Mouse (Mus musculus): ENCODE data around the gene Stoml3. TPM values are rescaled to one million over a fixed set of nuclear protein-coding genes. Genes with fewer than 3 reads are reported as not detected.

The Stoml3 gene
- polyA plus RNA-seq, 1 experiment from 2014 or later, result 0.10 TPM

DNA sequence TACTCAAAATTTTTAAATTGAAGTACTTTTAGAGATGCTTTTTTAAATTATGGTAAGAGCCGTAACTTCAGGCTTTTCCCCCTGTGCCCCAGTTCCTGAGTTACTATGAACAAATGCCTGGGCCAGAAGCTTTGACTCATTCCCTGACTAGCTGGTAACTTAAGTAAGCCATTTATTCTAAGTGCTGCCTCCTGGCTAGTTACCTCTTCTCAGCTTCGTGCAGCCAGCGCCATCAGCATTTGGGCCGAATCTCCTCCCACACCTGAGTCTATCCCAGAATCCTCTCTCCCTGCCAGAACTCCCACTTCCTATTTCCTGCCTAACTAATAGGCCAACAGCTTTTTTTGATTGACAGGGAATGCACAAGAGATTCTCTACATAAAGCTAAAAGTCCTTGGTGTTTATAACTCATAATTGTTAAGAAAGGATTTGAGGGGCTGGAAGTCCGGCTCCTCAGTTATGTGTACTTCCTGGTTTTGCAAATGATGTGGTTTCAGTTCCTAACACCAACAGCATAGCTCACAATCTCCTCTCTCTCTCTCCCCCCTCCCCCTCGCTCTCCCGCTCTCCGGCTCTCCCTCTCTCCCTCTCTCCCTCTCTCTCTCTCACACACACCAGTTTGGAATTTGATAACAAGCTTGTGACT lies 4.9 kb upstream of the Stoml3 start:
- Histone ChIP-seq H3K9me3 (no peaks in the 10 kb centered on the region), H3K4me1 (no peaks in the 10 kb centered on the region; the same call in none of the 2 replicates), H3K27me3 (no peaks in the 10 kb centered on the region), H3K4me3 (no peak overlapping the region), H3K36me3 (peaks cover 37% of the 10 kb centered on the region), H3K27ac (no peak overlapping the region), H3K4me2 (no peak overlapping the region), H3K9ac (no peak overlapping the region)
- 81% methylated on average over 8 of the region's 8 CpGs for WGBS
- no peak for ATAC-seq (ENCODE audit: insufficient number of reproducible peaks, low FRiP score, low TSS enrichment, low read depth)

GRCm38 (mm10) chr3:53486561-53486960 lies 1.9 kb upstream of the Stoml3 start:
- H3K4me3 ChIP-seq, result no peak overlapping the region
- peaks cover 12% of the 10 kb centered on the region for H3K36me3 ChIP-seq
- H3K27me3 ChIP-seq, result no peaks in the 10 kb centered on the region
- no peak for ATAC-seq (ENCODE audit: insufficient number of reproducible peaks, low FRiP score, low TSS enrichment, low read depth)
- 71% methylated on average over 10 of the region's 10 CpGs for WGBS
- no peak overlapping the region for H3K27ac ChIP-seq
- H3K9me3 ChIP-seq, result no peaks in the 10 kb centered on the region
- no peak overlapping the region for H3K9ac ChIP-seq
- H3K4me1 ChIP-seq, result no peaks in the 10 kb centered on the region; the same call in none of the 2 replicates
- H3K4me2 ChIP-seq, result no peak overlapping the region

GRCm38 (mm10) chr3:53486996-53487576 lies 1.4 kb upstream of the Stoml3 start:
- no peak for ATAC-seq (ENCODE audit: insufficient number of reproducible peaks, low FRiP score, low TSS enrichment, low read depth)
- H3K4me3 ChIP-seq, result no peak overlapping the region
- H3K4me2 ChIP-seq, result no peak overlapping the region
- no peak overlapping the region for H3K27ac ChIP-seq
- H3K9ac ChIP-seq, result no peak overlapping the region
- H3K9me3 ChIP-seq, result no peaks in the 10 kb centered on the region
- no peaks in the 10 kb centered on the region; the same call in none of the 2 replicates for H3K4me1 ChIP-seq
- 67% methylated on average over 9 of the region's 9 CpGs for WGBS
- H3K36me3 ChIP-seq, result peaks cover 8% of the 10 kb centered on the region
- no peaks in the 10 kb centered on the region for H3K27me3 ChIP-seq

GRCm38 (mm10) chr3:53498351-53498905 lies 10.0 kb downstream of the Stoml3 start:
- ATAC-seq (ENCODE audit: insufficient number of reproducible peaks, low FRiP score, low TSS enrichment, low read depth), result no peak
- no peak overlapping the region for H3K4me2 ChIP-seq
- H3K36me3 ChIP-seq, result no peaks in the 10 kb centered on the region

GRCm38 (mm10) chr3:53502428-53502827 lies 14.0 kb downstream of the Stoml3 start:
- Histone ChIP-seq H3K9ac (no peak overlapping the region), H3K27ac (no peak overlapping the region), H3K4me3 (no peak overlapping the region), H3K9me3 (no peaks in the 10 kb centered on the region), H3K4me1 (no peaks in the 10 kb centered on the region), H3K27me3 (no peaks in the 10 kb centered on the region), H3K4me2 (no peak overlapping the region), H3K36me3 (no peaks in the 10 kb centered on the region)
- no peak for ATAC-seq (ENCODE audit: insufficient number of reproducible peaks, low FRiP score, low TSS enrichment, low read depth)
- WGBS, result 63% methylated on average over 6 of the region's 6 CpGs

More at GRCm38 (mm10) chr3:53498351-53498905, 10.0 kb downstream of the Stoml3 start:
- 60% methylated on average over 6 of the region's 6 CpGs for WGBS
- H3K4me1 ChIP-seq, result no peaks in the 10 kb centered on the region
- H3K9ac ChIP-seq, result no peak overlapping the region
- H3K4me3 ChIP-seq, result no peak overlapping the region
- no peaks in the 10 kb centered on the region for H3K27me3 ChIP-seq
- no peak overlapping the region for H3K27ac ChIP-seq
- no peaks in the 10 kb centered on the region for H3K9me3 ChIP-seq

DNA sequence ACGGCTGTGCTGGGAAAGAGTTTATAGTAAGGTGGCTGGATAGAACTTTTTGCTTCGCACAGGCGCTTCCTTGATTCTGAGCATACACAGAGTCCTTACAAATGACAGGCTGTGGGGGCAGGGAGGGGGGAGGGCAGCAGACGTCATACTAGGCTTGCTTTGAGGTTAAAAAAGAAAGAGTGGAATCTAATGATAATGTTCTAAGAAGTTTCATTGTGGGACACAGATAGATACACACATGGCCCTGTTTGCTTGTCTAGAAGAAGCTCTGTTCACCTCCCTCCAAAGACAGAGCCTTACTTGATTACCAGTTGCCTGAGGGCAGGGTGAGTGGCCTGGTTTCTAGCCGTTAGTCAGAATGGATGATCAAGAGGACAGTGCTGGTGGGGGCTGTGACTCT lies 24.6 kb downstream of the Stoml3 start:
- Histone ChIP-seq H3K4me1 (no peaks in the 10 kb centered on the region), H3K9me3 (no peaks in the 10 kb centered on the region), H3K4me3 (no peak overlapping the region), H3K4me2 (no peak overlapping the region), H3K9ac (no peak overlapping the region), H3K36me3 (no peaks in the 10 kb centered on the region), H3K27ac (no peak overlapping the region), H3K27me3 (no peaks in the 10 kb centered on the region)
- 47% methylated on average over 5 of the region's 5 CpGs for WGBS
- ATAC-seq (ENCODE audit: insufficient number of reproducible peaks, low FRiP score, low TSS enrichment, low read depth), result no peak

DNA sequence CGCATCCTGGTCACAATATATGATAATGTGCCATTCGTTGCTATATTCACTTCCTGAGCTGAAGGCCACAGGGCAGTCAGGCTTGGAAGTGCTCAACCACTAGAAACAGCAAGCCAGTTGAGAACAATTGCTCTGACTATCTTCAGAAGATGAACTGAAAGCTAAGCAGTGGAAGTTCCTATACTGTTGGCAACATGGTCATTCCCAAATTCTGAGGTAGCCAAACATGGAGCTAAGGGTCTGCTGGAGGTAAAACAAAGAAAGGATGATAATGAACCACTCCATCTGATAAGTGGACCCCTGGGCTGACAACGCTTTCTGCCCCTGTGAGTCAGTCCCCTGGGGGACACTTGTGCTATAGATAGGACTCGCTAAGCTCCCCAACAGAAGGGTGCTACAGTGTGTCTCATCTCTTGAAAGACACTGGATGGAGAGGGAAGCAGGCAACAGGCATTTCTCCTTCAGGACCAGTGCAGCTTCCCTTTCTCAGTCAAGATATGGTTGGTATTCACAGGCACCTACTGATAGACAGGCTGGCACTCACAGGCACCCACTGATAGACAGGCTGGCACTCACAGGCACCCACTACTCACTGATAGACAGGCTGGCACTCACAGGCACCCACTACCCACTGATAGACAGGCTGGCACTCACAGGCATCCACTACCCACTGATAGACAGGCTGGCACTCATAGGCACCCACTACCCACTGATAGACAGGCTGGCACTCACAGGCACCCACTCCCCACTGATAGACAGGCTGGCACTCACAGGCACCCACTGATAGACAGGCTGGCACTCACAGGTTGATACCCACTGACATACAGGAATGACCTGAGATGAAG lies 26.0 kb downstream of the Stoml3 start:
- H3K27me3 ChIP-seq, result no peaks in the 10 kb centered on the region
- 82% methylated on average over 4 of the region's 4 CpGs for WGBS

DNA sequence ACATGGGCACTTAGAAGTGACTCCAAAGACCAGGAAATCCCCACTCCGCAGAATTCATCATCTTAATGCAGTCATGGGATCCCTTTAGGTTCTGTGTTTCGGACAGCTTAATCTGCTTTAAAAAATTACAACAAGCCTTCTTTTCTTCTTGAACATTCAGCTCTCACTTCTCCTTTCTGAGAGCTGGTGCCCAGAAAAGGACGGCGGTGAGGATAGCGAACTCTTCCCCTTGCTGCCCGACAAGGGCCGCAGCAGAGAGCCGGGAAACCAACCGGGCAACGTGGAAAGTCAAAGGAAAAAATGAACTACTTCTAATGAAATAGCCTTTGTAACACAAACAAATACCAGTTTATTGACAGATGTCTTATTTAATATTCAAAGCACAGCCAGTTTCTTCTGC lies 34.3 kb downstream of the Stoml3 start:
- Histone ChIP-seq H3K36me3 (no peaks in the 10 kb centered on the region), H3K9ac (no peak overlapping the region), H3K4me1 (no peaks in the 10 kb centered on the region), H3K27ac (no peak overlapping the region), H3K4me2 (no peak overlapping the region), H3K27me3 (no peaks in the 10 kb centered on the region), H3K4me3 (no peak overlapping the region), H3K9me3 (no peaks in the 10 kb centered on the region)
- no peak for ATAC-seq (ENCODE audit: insufficient number of reproducible peaks, low FRiP score, low TSS enrichment, low read depth)
- 88% methylated on average over 10 of the region's 10 CpGs for WGBS

More for the DNA sequence above, 26.0 kb downstream of the Stoml3 start:
- Histone ChIP-seq H3K9me3 (no peaks in the 10 kb centered on the region), H3K36me3 (no peaks in the 10 kb centered on the region), H3K9ac (no peak overlapping the region), H3K27ac (no peak overlapping the region), H3K4me1 (no peaks in the 10 kb centered on the region), H3K4me3 (no peak overlapping the region), H3K4me2 (no peak overlapping the region)
- no peak for ATAC-seq (ENCODE audit: insufficient number of reproducible peaks, low FRiP score, low TSS enrichment, low read depth)

GRCm38 (mm10) chr3:53525737-53526136 lies 37.3 kb downstream of the Stoml3 start:
- ATAC-seq (ENCODE audit: insufficient number of reproducible peaks, low FRiP score, low TSS enrichment, low read depth), result no peak
- Histone ChIP-seq H3K27ac (no peak overlapping the region), H3K4me2 (peak overlapping the region; percentile 63), H3K4me3 (peak overlapping the region; percentile 38), H3K36me3 (no peaks in the 10 kb centered on the region), H3K9ac (no peak overlapping the region), H3K27me3 (no peaks in the 10 kb centered on the region), H3K4me1 (no peaks in the 10 kb centered on the region), H3K9me3 (no peaks in the 10 kb centered on the region)
- 16% methylated on average over 21 of the region's 21 CpGs for WGBS

GRCm38 (mm10) chr3:53530305-53530704 lies 41.9 kb downstream of the Stoml3 start:
- Histone ChIP-seq H3K4me2 (no peak overlapping the region), H3K9me3 (no peaks in the 10 kb centered on the region), H3K27ac (no peak overlapping the region), H3K9ac (no peak overlapping the region), H3K4me3 (no peak overlapping the region), H3K4me1 (no peaks in the 10 kb centered on the region), H3K36me3 (no peaks in the 10 kb centered on the region), H3K27me3 (no peaks in the 10 kb centered on the region)
- WGBS, result 57% methylated on average over 6 of the region's 6 CpGs
- ATAC-seq (ENCODE audit: insufficient number of reproducible peaks, low FRiP score, low TSS enrichment, low read depth), result no peak

GRCm38 (mm10) chr3:53532091-53532490 lies 43.6 kb downstream of the Stoml3 start:
- H3K36me3 ChIP-seq, result peaks cover 2% of the 10 kb centered on the region; the same call in 1 of the 2 replicates
- H3K9ac ChIP-seq, result no peak overlapping the region
- no peak overlapping the region for H3K4me3 ChIP-seq
- ATAC-seq (ENCODE audit: insufficient number of reproducible peaks, low FRiP score, low TSS enrichment, low read depth), result no peak
- H3K4me2 ChIP-seq, result no peak overlapping the region
- H3K4me1 ChIP-seq, result no peaks in the 10 kb centered on the region
- H3K27me3 ChIP-seq, result no peaks in the 10 kb centered on the region
- H3K27ac ChIP-seq, result no peak overlapping the region
- WGBS, result 81% methylated on average over 6 of the region's 6 CpGs
- no peaks in the 10 kb centered on the region for H3K9me3 ChIP-seq

DNA sequence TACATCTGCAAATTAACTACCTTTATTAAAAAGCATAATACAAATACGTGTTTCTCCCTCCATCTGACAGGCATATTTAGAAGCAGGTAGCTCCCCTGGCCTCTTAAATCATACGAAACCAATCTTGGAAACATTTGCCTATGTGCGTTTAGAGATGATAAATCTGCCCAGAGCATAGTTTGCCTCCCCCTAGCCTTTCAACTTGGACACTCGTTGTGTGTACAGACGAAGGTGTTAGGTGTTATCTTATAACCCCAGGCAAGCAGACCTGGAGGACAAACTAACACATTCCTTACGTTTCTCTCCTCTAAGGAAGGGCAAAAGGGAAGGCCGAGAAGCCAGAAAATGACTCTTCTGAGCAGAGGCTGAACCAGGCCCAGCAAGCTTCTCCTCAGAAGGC lies 64.2 kb downstream of the Stoml3 start:
- H3K36me3 ChIP-seq, result no peaks in the 10 kb centered on the region
- 35% methylated on average over 7 of the region's 7 CpGs for WGBS
- peaks cover 9% of the 10 kb centered on the region for H3K4me1 ChIP-seq
- no peak overlapping the region for H3K4me2 ChIP-seq
- H3K27me3 ChIP-seq, result no peaks in the 10 kb centered on the region
- no peak overlapping the region for H3K9ac ChIP-seq
- H3K4me3 ChIP-seq, result no peak overlapping the region
- no peak overlapping the region for H3K27ac ChIP-seq
- no peak for ATAC-seq (ENCODE audit: insufficient number of reproducible peaks, low FRiP score, low TSS enrichment, low read depth)
- H3K9me3 ChIP-seq, result no peaks in the 10 kb centered on the region

Data from limb, embryonic 15.5 days (tissue).